Mouse (Mus musculus): ENCODE results near the gene Wasf1.

The Wasf1 gene

GRCm38 (mm10) chr10:40984600-40984999 is 101.3 kb downstream of the Wasf1 start:
- DNase-seq, result no peak

- no peak for DNase-seq
Observed at GRCm38 (mm10) chr10:40985350-40985749, 102.1 kb downstream of the Wasf1 start.

Measured in lung, postnatal 36 days (tissue).